ENCODE assay signal across 1 mouse cellular context in genomic region chr5:149693968-149694367, GRCm38 (mm10).
TF ChIP-seq lines count a peak whose summit lies in the region.

No protein-coding gene starts in this region.

TF ChIP-seq in MEL, 35 proteins besides CTCF, POLR2A, EP300 and RAD21 (continued from another document):
- no peak for TF ChIP-seq GATA1 (IDR thresholded peaks at IDR 0.05; ENCODE audit: low read depth, low read length)
- TF ChIP-seq POLR2AphosphoS5 (IDR thresholded peaks at IDR 0.05; ENCODE audit: borderline replicate concordance, low read depth, low read length) = no peak
- TF ChIP-seq ETS1 (IDR thresholded peaks at IDR 0.05; ENCODE audit: low read depth, low read length) = no peak
- no peak for TF ChIP-seq HCFC1 (IDR thresholded peaks at IDR 0.05; ENCODE audit: low read depth, low read length)
- no peak for TF ChIP-seq TCF12 (IDR thresholded peaks at IDR 0.05; ENCODE audit: low read depth, low read length)
- TF ChIP-seq NELFE (IDR thresholded peaks at IDR 0.05; ENCODE audit: low read depth, low read length) = no peak
- TF ChIP-seq MYB (IDR thresholded peaks at IDR 0.05; ENCODE audit: low read depth, low read length) = no peak
- TF ChIP-seq POLR2AphosphoS2 (IDR thresholded peaks at IDR 0.05; ENCODE audit: low read length) = no peak
- no peak for TF ChIP-seq CHD1 (IDR thresholded peaks at IDR 0.05; ENCODE audit: low read depth, low read length)
- no peak for TF ChIP-seq SIN3A (IDR thresholded peaks at IDR 0.05; ENCODE audit: low read length)
